Mouse (Mus musculus): ENCODE measurements at regions not wholly inside any gene's neighbourhood (a gene's known extent, or its start where the extent isn't known, plus 50 kb on each side); places are given as distances from the start of the nearest gene placed in this dataset.
"Not testable (repeated sequence)": the region's sequence is repeated elsewhere in the genome, so short reads cannot be mapped to it uniquely, and the experiment has no call there.

GRCm38 (mm10) chr7:87096500-87096899, 100.6 kb downstream of the Vmn2r79 start:
- DNase-seq (ENCODE audit: low read depth, low spot score): no peak

DNA sequence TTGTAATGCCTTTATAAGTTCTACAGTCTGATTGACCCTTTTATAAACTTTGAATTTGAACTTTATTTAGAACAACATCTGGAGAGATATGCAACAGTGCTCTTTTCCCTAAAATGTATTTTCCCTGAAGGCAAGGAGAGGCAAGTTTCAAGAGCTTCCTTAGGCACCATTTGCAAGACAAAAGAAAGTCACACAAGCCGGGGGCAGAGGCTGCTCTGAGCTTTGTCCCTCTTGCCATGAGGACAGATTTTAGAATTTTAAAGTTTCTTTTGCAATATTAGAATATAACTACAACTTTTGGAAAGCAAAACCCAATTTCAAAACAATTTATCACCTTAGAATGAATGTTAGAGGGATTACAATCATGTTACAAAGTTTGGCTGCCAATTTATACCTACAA, 103.7 kb downstream of the Vmn2r79 start:
- not testable (repeated sequence) for DNase-seq (ENCODE audit: low read depth, low spot score)

GRCm38 (mm10) chr7:87100377-87100776, 104.5 kb downstream of the Vmn2r79 start:
- not testable (repeated sequence) for DNase-seq (ENCODE audit: low read depth, low spot score)

- DNase-seq (ENCODE audit: low read depth, low spot score): not testable (repeated sequence)
Observed at GRCm38 (mm10) chr7:87101281-87101680, 105.4 kb downstream of the Vmn2r79 start.

DNA sequence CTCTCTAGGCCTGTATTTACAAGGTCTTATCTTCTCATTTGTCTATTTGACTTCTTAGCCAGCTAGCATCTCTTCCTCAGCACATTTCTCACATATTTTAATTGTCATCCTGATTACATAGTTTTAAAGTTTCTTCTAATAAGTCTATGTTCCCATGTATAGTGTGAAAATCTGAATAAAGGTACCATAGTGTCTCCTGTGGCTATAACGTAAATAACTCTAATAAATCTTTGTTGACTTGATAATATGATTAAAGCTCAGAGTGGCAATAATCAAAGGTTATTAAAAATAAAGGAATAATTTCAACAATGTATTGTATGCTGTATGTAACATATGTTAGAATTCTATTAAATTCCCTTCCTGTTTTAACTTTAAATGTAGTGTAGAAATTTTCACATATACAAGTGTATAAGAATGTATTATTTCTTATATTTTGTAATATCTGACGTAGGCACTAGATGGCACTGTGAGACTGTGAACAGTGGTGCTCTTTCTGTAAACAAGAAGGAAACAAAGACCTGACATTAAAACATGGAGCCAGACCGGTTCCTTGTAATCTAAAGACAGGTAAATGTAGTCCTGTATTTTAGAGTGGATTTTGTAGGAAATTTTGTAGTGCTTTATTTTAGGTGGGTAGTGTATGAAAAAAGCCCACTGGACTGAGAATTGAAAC, 114.5 kb downstream of the Vmn2r79 start:
- DNase-seq (ENCODE audit: low read depth, low spot score): peak; percentile 18

DNA sequence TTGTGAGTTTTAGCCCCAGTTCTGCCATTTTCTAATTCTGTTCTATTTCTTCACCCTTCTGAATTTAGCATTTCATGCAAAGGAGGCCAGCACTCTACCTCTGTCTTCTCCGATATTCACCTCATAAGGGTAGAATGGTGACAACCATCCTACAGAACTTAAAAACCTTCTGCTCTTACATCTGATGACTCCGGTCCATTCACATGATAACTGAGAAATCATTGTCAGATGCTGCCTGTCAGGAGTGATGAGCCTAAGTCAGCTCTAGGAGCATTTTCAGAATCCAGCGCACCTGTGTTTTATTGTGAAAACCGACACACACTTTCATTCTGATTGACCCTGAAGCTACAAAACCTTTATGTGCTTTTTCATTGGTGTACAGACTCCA, 115.1 kb downstream of the Vmn2r79 start:
- DNase-seq (ENCODE audit: low read depth, low spot score): no peak

GRCm38 (mm10) chr7:87113654-87114053, 117.7 kb downstream of the Vmn2r79 start:
- DNase-seq (ENCODE audit: low read depth, low spot score): peak; percentile 1

GRCm38 (mm10) chr7:87122516-87122915, 123.4 kb upstream of the Nox4 start:
- no peak for DNase-seq (ENCODE audit: low read depth, low spot score)

DNA sequence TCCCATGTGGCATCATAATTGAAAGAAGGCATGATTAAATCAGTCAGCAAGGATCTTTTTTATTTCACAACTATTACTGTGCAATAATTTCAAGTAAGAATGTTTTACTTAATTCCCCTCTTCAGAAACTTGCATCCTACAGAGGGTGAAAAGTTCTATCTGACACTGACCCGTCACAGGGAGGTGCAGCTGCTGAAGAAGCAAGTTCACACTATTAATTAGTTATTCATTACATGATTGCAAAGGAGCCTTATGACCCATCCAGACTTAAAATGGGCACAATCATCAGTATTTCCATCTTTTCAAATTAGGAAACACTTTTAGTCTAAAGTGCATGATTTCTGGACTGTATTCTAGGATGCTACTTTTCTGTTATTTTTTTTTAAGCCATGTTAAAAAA, 100.0 kb upstream of the Nox4 start:
- no peak for DNase-seq (ENCODE audit: low read depth, low spot score)

GRCm38 (mm10) chr7:87147703-87148102, 98.2 kb upstream of the Nox4 start:
- DNase-seq (ENCODE audit: low read depth, low spot score): no peak

DNA sequence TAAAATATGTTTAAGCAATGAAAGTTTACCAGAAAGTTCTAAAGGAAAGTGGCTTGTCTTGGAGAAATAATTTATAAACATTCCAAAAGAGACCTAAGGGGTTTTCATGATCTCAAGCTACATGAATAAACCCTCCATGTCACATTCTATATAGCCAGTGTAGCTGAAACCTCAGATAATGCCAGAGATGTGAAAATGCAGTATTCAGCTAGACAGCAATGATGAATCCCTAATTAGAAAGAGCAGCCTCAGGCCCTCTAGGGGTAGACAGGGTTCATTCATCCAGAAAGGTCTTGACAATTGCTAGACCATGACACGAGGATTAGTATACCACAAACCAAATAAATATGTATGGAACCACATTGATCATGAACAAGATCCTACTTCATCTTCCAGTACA, 97.2 kb upstream of the Nox4 start:
- DNase-seq (ENCODE audit: low read depth, low spot score): no peak

DNA sequence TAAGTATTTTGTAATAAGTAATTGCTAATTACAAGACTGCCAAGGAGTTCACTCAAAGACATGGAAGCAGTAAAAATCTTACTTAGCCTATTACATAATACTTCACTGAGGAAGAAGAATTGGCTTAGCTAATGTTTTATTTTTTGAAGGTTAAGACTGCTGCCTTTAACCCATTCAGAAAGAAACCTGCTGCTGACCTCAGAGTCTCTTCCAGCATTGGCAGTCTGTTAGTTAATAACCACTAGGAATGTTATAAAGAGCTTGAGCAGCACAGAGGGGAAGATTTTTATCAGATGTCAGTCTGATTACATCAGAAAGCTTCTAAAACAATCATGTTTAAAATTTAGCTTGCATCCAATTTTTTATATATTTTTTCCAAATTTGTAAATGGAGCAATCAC, 94.9 kb upstream of the Nox4 start:
- DNase-seq (ENCODE audit: low read depth, low spot score): no peak

- no peak for DNase-seq (ENCODE audit: low read depth, low spot score)
Observed at GRCm38 (mm10) chr7:87186443-87187153, 59.3 kb upstream of the Nox4 start.

GRCm38 (mm10) chr7:87195647-87196046, 50.2 kb upstream of the Nox4 start:
- no peak for DNase-seq (ENCODE audit: low read depth, low spot score)

All from skeletal muscle tissue, adult 2 months (tissue).